Mouse (Mus musculus): ENCODE data around the gene Gm10282. TPM values are rescaled to one million over a fixed set of nuclear protein-coding genes. Genes with fewer than 3 reads are reported as not detected.

Gm10282 gene
- total RNA-seq, 2 experiments from 2014 or later, result 2.8 to 4.8 TPM

GRCm38 (mm10) chr8:72337034-72337433 lies 32.0 kb upstream of the Gm10282 start:
- H3K4me3 ChIP-seq, result no peak overlapping the region
- TF ChIP-seq CTCF (IDR thresholded peaks at IDR 0.05), result no peak
- peak overlapping the region; percentile 79 for H3K27ac ChIP-seq
- DNase-seq, result no peak
- intact Hi-C loops (cut with DNase I), result no loop called here

GRCm38 (mm10) chr8:72336273-72336672 lies 31.2 kb upstream of the Gm10282 start:
- no peak for TF ChIP-seq CTCF (IDR thresholded peaks at IDR 0.05)
- Histone ChIP-seq H3K4me3 (no peak overlapping the region), H3K27ac (peak overlapping the region; percentile 79)
- intact Hi-C loops (cut with DNase I), result no loop called here
- no peak for DNase-seq

- peak overlapping the region; percentile 38 for H3K27ac ChIP-seq
- TF ChIP-seq CTCF (IDR thresholded peaks at IDR 0.05), result no peak
- intact Hi-C loops (cut with DNase I), result loop anchor here (5.0 kb wide), 1 partner anchor 47 kb away; no protein-coding TSS in a partner anchor
- DNase-seq, result no peak
- H3K4me3 ChIP-seq, result no peak overlapping the region
Observed at GRCm38 (mm10) chr8:72334144-72334641, 29.1 kb upstream of the Gm10282 start.

- intact Hi-C loops (cut with DNase I), result loop anchor here (5.0 kb wide), 1 partner anchor 46 kb away; no protein-coding TSS in a partner anchor
- TF ChIP-seq CTCF (IDR thresholded peaks at IDR 0.05), result no peak
- DNase-seq, result no peak
- Histone ChIP-seq H3K4me3 (no peak overlapping the region), H3K27ac (peak overlapping the region; percentile 38)
Observed at GRCm38 (mm10) chr8:72333429-72334143, 28.5 kb upstream of the Gm10282 start.

- intact Hi-C loops (cut with DNase I), result loop anchor here (5.0 kb wide), 1 partner anchor 44 kb away; no protein-coding TSS in a partner anchor
- no peak for DNase-seq
- no peak overlapping the region for H3K4me3 ChIP-seq
- peak overlapping the region; percentile 73 for H3K27ac ChIP-seq
- TF ChIP-seq CTCF (IDR thresholded peaks at IDR 0.05), result no peak
Observed at GRCm38 (mm10) chr8:72331631-72332030, 26.6 kb upstream of the Gm10282 start.

DNA sequence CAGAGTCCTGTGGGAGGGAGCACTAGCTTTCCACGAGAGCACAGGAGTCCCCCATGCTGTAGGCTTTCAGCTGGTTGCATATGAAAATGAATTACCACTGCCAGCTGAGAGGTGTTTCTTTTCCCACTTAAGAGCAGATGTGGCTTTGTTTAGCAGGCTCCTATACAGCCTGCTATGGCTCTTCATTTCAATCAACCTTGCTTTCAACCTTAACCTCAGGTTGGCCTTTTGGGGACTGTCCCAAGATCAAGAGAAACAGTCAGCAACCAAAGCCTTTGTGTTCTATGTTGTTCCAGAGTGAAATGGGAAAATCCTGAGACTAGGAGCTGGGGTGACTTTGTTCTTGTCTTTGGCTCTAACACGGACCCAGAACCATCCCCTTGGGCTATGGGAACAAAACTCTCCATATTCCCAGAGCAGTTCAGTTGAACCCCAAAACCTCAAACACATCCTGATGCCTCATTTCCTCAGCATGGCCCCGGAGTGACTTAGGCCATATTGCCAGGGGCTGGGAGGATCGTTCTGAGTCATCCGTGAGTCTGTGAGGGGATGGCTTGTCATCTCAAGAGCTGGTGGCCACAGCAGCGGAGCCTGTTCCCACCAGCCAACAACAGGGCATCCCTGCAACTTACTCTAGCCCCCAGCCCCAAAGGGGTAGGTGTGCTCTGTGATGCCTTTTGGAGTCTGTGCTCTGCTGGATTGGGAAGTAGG lies 25.9 kb upstream of the Gm10282 start:
- Histone ChIP-seq H3K27ac (peak overlapping the region; percentile 73), H3K4me3 (no peak overlapping the region)
- no peak for TF ChIP-seq CTCF (IDR thresholded peaks at IDR 0.05)
- no peak for DNase-seq
- intact Hi-C loops (cut with DNase I), result loop anchor here (5.0 kb wide), 1 partner anchor 44 kb away; no protein-coding TSS in a partner anchor

- DNase-seq, result no peak
- intact Hi-C loops (cut with DNase I), result no loop called here
- Histone ChIP-seq H3K4me3 (no peak overlapping the region), H3K27ac (no peak overlapping the region)
- no peak for TF ChIP-seq CTCF (IDR thresholded peaks at IDR 0.05)
Observed at GRCm38 (mm10) chr8:72329116-72329515, 24.1 kb upstream of the Gm10282 start.

- intact Hi-C loops (cut with DNase I), result loop anchor here (5.0 kb wide), 1 partner anchor 43 kb away; no protein-coding TSS in a partner anchor
- no peak for DNase-seq
- H3K4me3 ChIP-seq, result no peak overlapping the region
- peak overlapping the region; percentile 94; the same call in 1 of the 2 replicates for H3K27ac ChIP-seq
- TF ChIP-seq CTCF (IDR thresholded peaks at IDR 0.05), result no peak
Observed at GRCm38 (mm10) chr8:72324708-72325107, 19.6 kb upstream of the Gm10282 start.

DNA sequence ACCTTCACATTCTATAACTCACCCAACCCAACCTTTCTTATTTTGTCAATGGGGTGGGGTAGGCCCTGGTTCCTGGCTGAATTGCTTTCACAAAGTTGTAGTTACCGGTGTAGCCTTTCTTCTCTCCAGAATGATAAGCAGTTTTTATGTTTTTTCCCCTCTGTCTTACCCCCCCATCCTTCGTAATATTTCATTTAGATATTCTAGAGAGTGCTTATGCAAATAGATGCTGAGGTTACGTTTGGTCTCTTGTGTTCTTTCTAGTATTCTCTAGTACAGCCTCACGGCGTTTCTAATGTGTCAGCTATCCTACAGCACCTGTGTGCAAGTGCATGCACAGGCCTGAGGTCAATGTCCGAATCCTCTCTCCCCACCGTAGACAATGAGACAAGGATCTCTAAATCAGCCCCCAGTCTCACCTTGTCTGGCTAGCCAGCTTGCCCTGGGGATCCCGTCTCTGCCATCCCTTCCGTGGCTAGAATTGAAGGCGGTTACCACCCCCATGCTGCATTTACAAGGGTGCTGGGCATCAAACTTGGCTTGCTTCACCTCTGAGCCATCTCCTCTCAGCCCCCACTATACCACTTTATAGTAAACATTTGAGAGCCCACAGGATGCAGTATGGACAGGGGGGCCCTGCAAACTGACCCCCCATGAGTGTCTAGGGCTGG lies 19.1 kb upstream of the Gm10282 start:
- H3K4me3 ChIP-seq, result peak overlapping the region; percentile 77
- intact Hi-C loops (cut with DNase I), result loop anchor here (5.0 kb wide), 1 partner anchor 43 kb away; no protein-coding TSS in a partner anchor
- no peak for DNase-seq
- TF ChIP-seq CTCF (IDR thresholded peaks at IDR 0.05), result no peak
- H3K27ac ChIP-seq, result peak overlapping the region; percentile 94

GRCm38 (mm10) chr8:72323131-72323725 lies 18.2 kb upstream of the Gm10282 start:
- intact Hi-C loops (cut with DNase I), result loop anchor here (5.0 kb wide), 1 partner anchor 44 kb away; no protein-coding TSS in a partner anchor
- no peak for TF ChIP-seq CTCF (IDR thresholded peaks at IDR 0.05)
- Histone ChIP-seq H3K4me3 (peak overlapping the region; percentile 77), H3K27ac (peak overlapping the region; percentile 94)
- DNase-seq, result no peak

DNA sequence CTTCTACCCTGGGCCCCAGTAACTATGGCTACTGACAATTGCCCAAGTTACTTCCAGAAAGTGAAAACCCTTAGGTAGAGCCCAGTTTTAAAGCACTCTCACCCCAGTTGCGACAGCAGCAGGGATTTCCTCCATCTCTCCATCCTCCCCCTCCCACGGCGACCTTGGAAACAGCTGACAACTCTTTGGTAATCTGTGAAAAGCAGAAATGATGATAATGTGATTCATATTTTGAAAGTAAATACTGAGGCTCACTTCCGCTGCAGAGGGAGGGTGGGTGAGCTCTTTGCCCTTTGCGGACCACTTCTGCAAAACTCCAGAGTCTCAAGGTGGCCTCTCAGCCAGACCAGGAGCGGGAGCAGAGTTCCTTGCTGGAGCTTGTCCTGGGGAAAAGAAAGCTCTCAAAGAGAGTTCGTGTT lies 17.4 kb upstream of the Gm10282 start:
- Histone ChIP-seq H3K27ac (peak overlapping the region; percentile 94), H3K4me3 (peak overlapping the region; percentile 77)
- no peak for TF ChIP-seq CTCF (IDR thresholded peaks at IDR 0.05)
- DNase-seq, result peak; percentile 54
- intact Hi-C loops (cut with DNase I), result loop anchor here (5.0 kb wide), 1 partner anchor 45 kb away; no protein-coding TSS in a partner anchor

Measured in gastrocnemius, adult 2 months (tissue).